Mouse (Mus musculus): ENCODE data around the gene 4933405L10Rik. TPM values are rescaled to one million over a fixed set of nuclear protein-coding genes. Genes with fewer than 3 reads are reported as not detected.

Gene 4933405L10Rik
- total and polyA plus RNA-seq, 2 experiments from 2014 or later = 0.44 TPM; not detected in 1

DNA sequence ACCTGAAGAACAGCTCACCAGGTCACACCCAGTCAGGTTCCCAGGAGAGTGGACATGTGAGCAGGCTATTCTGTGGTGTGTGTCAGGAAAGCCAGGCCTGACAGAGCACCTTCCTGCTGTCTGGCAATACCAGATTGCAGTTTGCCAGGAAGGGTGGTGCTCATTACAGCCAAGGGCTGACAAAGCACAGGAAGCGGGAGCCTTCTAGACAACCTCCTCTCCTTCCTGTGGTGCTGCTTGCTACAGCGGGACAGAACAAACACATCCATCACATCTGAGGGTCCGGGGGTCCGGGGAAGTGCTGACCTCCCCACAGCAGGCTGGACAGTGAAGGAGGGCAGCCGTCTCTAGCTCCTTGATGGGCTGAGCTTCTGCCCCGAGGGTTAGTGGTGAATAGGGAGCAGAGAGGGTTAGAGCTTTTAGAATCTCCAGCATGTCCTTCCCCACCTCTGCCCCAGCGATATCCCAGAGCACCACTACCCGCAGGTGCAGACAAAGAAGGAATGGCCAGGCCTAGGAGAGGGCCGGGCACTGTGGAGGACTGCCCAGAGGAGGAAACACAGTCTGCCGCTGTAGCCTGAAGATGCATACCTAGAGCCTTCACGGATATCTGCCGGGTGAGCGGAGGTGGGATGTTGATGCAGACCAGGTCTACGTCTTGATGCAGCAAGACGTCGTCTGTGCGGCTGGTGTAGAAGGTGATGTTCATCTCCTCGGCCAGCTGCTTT is 20.1 kb downstream of the 4933405L10Rik start:
- Histone ChIP-seq H3K9me3 (ENCODE audit: low read length) (no peaks in the 10 kb centered on the region), H3K27me3 (ENCODE audit: insufficient read depth, low read length) (no peaks in the 10 kb centered on the region), H3K4me1 (ENCODE audit: insufficient read depth, low read length) (no peaks in the 10 kb centered on the region), H3K9ac (replicated peaks; ENCODE audit: low read length, poor library complexity, severe bottlenecking) (no peak overlapping the region), H3K4me3 (ENCODE audit: low read depth, low read length) (no peak overlapping the region), H3K27ac (ENCODE audit: low read depth, low read length) (0 out of 2 replicates have a peak overlapping the region, but pooled peaks have one; percentile 3), H3K4me2 (ENCODE audit: low read depth, low read length, poor library complexity, severe bottlenecking) (no peak overlapping the region), H3K36me3 (ENCODE audit: insufficient read depth, low read length) (peaks cover 33% of the 10 kb centered on the region)
- DNase-seq (ENCODE audit: low spot score) (no peak), ATAC-seq (ENCODE audit: low FRiP score) (no peak)
- no peak for TF ChIP-seq CTCF (IDR thresholded peaks at IDR 0.05)
- WGBS = 90% methylated on average over 18 of the region's 18 CpGs

DNA sequence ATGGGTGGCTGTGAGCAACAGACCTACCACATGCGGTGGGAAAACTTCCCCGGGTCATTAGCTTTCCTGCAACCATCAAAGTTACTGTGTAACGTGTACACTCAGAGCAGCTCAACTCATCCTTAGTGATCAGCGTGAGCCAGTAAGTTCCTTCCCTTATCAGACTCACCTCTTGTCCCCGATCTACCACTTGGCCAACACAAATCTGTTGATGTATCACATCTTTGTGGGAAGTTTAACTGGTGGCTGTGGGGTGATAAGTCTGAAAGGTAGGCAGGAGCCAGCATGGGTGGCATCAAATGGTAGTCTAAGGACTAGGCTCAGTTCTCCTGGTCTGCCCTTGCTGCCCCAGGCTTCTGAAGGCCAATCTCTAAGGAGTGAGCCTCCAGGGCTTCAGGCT is 24.7 kb downstream of the 4933405L10Rik start:
- 93% methylated on average over 5 of the region's 5 CpGs for WGBS

DNA sequence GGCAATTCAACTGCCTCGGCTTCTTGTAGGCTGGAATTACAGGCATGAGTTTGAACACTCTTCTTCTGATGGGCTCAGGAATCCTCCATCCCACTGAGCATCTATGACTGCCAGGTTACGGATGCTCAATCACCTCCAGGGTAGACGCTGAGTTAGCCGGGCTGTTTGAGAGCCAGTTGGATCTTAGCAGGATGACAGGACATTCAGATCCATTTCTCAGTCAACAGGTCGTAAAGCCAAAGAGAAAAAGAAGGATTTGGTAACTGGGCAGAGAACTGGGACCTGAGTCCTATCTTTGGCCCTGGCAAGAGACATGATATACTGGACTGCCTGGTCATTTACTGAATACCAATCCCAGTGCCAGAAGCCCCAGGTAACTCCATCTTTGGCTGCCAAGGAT is 31.8 kb downstream of the 4933405L10Rik start:
- Histone ChIP-seq H3K4me2 (ENCODE audit: low read depth, low read length, poor library complexity, severe bottlenecking) (no peak overlapping the region), H3K9ac (replicated peaks; ENCODE audit: low read length, poor library complexity, severe bottlenecking) (no peak overlapping the region), H3K9me3 (ENCODE audit: low read length) (no peaks in the 10 kb centered on the region), H3K4me1 (ENCODE audit: insufficient read depth, low read length) (no peaks in the 10 kb centered on the region), H3K27me3 (ENCODE audit: insufficient read depth, low read length) (no peaks in the 10 kb centered on the region), H3K4me3 (ENCODE audit: low read depth, low read length) (no peak overlapping the region), H3K27ac (ENCODE audit: low read depth, low read length) (no peak overlapping the region), H3K36me3 (ENCODE audit: insufficient read depth, low read length) (no peaks in the 10 kb centered on the region)
- no peak for TF ChIP-seq CTCF (IDR thresholded peaks at IDR 0.05)
- WGBS = 92% methylated on average over 5 of the region's 5 CpGs
- DNase-seq (ENCODE audit: low spot score) (no peak), ATAC-seq (ENCODE audit: low FRiP score) (no peak)

More for the DNA sequence above, 24.7 kb downstream of the 4933405L10Rik start:
- TF ChIP-seq CTCF (IDR thresholded peaks at IDR 0.05) = no peak
- Histone ChIP-seq H3K4me1 (ENCODE audit: insufficient read depth, low read length) (no peaks in the 10 kb centered on the region), H3K36me3 (ENCODE audit: insufficient read depth, low read length) (peaks cover 14% of the 10 kb centered on the region), H3K9ac (replicated peaks; ENCODE audit: low read length, poor library complexity, severe bottlenecking) (no peak overlapping the region), H3K27ac (ENCODE audit: low read depth, low read length) (no peak overlapping the region), H3K4me2 (ENCODE audit: low read depth, low read length, poor library complexity, severe bottlenecking) (no peak overlapping the region), H3K27me3 (ENCODE audit: insufficient read depth, low read length) (no peaks in the 10 kb centered on the region), H3K4me3 (ENCODE audit: low read depth, low read length) (no peak overlapping the region), H3K9me3 (ENCODE audit: low read length) (no peaks in the 10 kb centered on the region)
- DNase-seq (ENCODE audit: low spot score) (no peak), ATAC-seq (ENCODE audit: low FRiP score) (no peak)

DNA sequence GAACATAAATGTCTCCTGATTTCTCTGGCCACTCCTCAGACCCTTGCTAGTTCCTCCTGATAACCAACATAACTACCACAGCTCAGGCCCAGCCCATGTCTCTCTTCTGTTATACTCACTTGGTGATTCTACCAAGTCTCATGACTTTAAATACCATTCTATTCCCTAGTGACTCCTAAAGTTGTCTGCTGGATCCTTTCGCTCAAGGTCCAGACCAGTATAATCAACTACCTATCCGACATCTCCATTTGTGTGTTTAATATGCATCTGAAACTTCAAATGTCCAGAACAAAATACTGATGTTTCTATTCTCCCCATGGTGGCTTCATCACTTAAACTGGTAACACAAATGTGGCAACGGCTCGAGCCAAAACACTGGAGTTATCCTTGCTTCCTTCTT is 35.8 kb downstream of the 4933405L10Rik start:
- DNase-seq (ENCODE audit: low spot score) (no peak), ATAC-seq (ENCODE audit: low FRiP score) (no peak)
- H3K4me3 ChIP-seq (ENCODE audit: low read depth, low read length) = no peak overlapping the region
- H3K36me3 ChIP-seq (ENCODE audit: insufficient read depth, low read length) = no peaks in the 10 kb centered on the region
- H3K9ac ChIP-seq (replicated peaks; ENCODE audit: low read length, poor library complexity, severe bottlenecking) = no peak overlapping the region
- no peak overlapping the region for H3K27ac ChIP-seq (ENCODE audit: low read depth, low read length)
- WGBS = 95% methylated on average over 4 of the region's 4 CpGs
- no peak overlapping the region for H3K4me2 ChIP-seq (ENCODE audit: low read depth, low read length, poor library complexity, severe bottlenecking)
- H3K4me1 ChIP-seq (ENCODE audit: insufficient read depth, low read length) = no peaks in the 10 kb centered on the region
- H3K27me3 ChIP-seq (ENCODE audit: insufficient read depth, low read length) = no peaks in the 10 kb centered on the region
- H3K9me3 ChIP-seq (ENCODE audit: low read length) = no peaks in the 10 kb centered on the region
- TF ChIP-seq CTCF (IDR thresholded peaks at IDR 0.05) = no peak

DNA sequence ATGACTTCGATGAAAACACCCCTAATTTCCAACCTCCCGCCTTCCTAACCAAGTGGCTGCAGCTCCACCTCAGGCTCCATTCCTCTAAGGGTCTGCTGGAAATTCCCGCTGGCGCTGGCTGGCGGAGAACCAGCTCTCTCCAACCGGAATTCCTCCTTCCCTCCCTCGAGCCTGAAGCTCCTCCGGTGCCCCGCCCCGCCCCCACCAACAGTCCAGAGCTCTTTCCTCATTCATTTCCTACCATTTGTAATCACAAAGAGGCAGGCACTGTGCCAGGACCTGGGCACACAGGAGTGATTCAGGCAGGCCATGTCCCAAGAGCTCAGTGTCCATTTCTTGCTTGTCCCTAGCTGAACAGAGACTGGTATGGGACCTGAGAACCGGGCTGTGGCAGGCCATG is 43.2 kb downstream of the 4933405L10Rik start:
- TF ChIP-seq CTCF (IDR thresholded peaks at IDR 0.05) = no peak
- ATAC-seq (ENCODE audit: low FRiP score) (no peak), DNase-seq (ENCODE audit: low spot score) (peak; percentile 72)
- no peaks in the 10 kb centered on the region for H3K9me3 ChIP-seq (ENCODE audit: low read length)
- no peak overlapping the region for H3K27ac ChIP-seq (ENCODE audit: low read depth, low read length)
- H3K4me2 ChIP-seq (ENCODE audit: low read depth, low read length, poor library complexity, severe bottlenecking) = peak overlapping the region; percentile 29
- H3K36me3 ChIP-seq (ENCODE audit: insufficient read depth, low read length) = no peaks in the 10 kb centered on the region
- H3K4me1 ChIP-seq (ENCODE audit: insufficient read depth, low read length) = peaks cover 10% of the 10 kb centered on the region; the same call in 1 of the 2 replicates
- no peak overlapping the region for H3K4me3 ChIP-seq (ENCODE audit: low read depth, low read length)
- 0 out of 2 replicates have a peak overlapping the region, but pooled peaks have one; percentile 13 for H3K9ac ChIP-seq (replicated peaks; ENCODE audit: low read length, poor library complexity, severe bottlenecking)
- no peaks in the 10 kb centered on the region for H3K27me3 ChIP-seq (ENCODE audit: insufficient read depth, low read length)
- WGBS = 13% methylated on average over 11 of the region's 11 CpGs

DNA sequence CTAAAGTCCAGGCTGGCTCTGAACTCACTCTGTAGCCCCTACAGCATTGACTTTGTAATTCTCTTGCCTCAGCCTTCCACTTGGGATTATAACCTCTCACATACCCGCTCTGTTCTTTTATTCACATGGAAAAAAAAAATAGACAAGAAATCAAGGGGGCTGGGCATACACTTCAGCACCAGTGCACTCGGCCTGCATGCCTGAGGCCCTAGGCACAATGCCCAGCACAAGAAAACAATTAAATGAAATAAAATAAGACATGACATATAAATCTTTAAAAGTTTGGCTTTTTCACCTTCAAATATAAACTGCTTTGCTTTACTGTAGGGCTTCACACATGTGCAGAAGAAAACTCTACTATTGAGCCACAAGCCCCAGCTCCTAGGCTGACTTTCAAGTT is 46.5 kb downstream of the 4933405L10Rik start:
- no peak for TF ChIP-seq CTCF (IDR thresholded peaks at IDR 0.05)
- no peak for DNase-seq (ENCODE audit: low spot score)
- Histone ChIP-seq H3K9ac (replicated peaks; ENCODE audit: low read length, poor library complexity, severe bottlenecking) (no peak overlapping the region), H3K4me1 (ENCODE audit: insufficient read depth, low read length) (peaks cover 16% of the 10 kb centered on the region; the same call in 1 of the 2 replicates), H3K4me3 (ENCODE audit: low read depth, low read length) (no peak overlapping the region), H3K27ac (ENCODE audit: low read depth, low read length) (no peak overlapping the region), H3K9me3 (ENCODE audit: low read length) (no peaks in the 10 kb centered on the region), H3K4me2 (ENCODE audit: low read depth, low read length, poor library complexity, severe bottlenecking) (no peak overlapping the region), H3K36me3 (ENCODE audit: insufficient read depth, low read length) (no peaks in the 10 kb centered on the region), H3K27me3 (ENCODE audit: insufficient read depth, low read length) (no peaks in the 10 kb centered on the region)
- ATAC-seq (ENCODE audit: low FRiP score) = no peak
- 60% methylated on average over 2 of the region's 2 CpGs for WGBS

Measured in midbrain, postnatal 0 days (tissue).